Mouse (Mus musculus) thymus, postnatal 0 days (tissue): ENCODE results near the gene Cyp2s1. TPM values are rescaled to one million over a fixed set of nuclear protein-coding genes. Genes with fewer than 3 reads are reported as not detected.
"Not testable (repeated sequence)": the region's sequence is repeated elsewhere in the genome, so short reads cannot be mapped to it uniquely, and the experiment has no call there.

Experiments
- DNase-seq: peaks from one replicate; pipeline ENCODE4 v3.0.0-alpha.2; 2015; ENCODE audit warnings: low spot score
- polyA plus RNA-seq: library from polyadenylated mRNA; unstranded; fragments of >200 nt; fragmentation: Nextera tagmentation; extraction: Ambion mirVana; gene quantifications from 2 replicates; pipeline ENCODE4 v1.2.1, GENCODE M21; 2015

The Cyp2s1 gene
- polyA plus RNA-seq, 1 experiment from 2014 or later: 0.51 TPM

DNA sequence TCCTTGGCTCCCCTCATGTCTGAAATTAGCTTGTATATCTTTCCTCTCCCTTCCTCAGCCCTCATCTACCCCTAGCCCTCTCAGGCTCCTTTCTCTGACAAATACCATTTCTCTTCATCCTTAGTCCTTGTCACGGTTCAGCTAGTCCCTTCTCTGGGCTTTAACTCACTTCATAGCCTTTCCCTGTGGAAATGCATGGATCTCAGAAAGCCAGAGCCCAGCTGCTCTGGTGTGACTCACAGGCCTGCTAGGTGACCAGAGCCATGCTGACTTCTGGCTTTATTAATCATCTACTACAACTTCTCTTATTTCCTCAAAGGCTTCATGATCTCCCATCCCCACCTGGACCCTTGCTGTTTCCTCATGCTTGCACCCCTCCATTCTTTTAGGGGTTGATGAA lies 4.5 kb downstream of the Cyp2s1 start:
- DNase-seq: no peak

DNA sequence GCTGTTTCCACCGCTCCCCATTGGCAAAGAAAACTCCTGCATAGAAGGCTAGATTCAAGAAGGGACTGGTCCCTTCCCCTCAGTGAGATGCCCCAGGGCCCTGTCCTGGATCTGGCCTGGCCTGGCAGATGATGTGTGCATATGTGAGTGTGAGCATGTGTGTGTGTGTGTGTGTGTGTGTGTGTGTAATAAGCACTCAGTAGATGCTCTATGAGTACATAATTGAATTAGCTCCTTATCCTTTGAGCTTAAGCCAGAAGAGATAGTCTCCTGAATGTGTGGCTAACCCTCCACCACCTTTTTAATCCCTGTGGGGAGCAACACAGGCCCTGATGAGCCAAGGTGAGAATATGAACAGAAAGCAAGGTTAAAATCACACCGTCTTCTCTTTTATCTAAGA lies 5.0 kb downstream of the Cyp2s1 start:
- no peak for DNase-seq

DNA sequence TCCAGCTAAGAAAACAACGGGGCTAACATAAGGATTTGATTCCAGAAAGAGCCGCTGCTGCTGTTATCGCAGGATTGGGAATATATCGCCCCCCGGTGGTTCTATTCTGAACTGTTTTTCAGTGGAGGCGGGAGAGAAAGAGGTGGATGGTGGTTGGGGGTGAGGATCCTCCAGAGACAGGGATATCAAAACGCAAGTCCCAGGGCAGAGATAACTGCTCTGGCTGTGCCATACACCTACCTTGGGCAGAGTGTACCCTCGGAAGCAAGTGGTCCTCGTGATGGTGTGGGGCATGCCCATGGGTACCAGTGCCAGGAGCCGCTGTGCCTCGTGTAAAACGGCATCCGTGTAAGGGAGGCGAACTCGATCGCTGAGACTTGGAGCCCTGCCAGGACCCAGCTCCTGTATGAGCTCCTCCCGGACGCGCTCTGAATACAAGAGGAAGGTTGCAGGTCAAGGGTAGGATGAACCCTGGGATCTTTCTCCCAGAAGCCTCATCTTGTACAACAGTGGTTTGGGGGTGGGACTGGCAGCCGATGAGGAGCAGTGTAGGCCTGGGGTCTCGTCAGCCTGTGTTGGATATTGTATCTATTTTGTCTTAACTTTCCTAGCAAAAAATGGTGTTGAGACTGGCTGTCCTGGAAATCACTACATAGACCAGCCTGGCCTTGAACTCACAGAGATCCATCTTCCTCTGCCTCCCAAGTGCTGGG lies 10.9 kb downstream of the Cyp2s1 start:
- peak; percentile 74 for DNase-seq

DNA sequence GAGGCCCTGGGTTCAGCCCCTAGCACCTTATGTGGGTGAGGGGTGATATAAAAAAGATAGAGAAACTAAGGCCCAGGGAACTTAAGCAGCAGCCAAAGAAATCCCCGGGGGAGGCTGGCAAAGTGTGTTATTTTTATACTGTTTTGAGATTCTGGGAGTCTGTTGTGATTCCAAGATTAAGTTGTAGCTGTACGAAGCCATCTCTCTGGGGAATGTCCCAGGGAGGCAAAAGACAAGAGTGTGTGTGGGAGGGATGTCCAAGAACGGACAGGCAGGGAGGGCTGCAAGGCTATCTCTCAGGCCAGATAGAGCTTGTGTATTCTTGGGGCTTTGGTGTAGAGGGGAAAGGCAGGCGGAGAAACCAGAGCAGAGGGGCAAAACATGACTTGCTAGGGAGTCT lies 11.9 kb downstream of the Cyp2s1 start:
- no peak for DNase-seq

DNA sequence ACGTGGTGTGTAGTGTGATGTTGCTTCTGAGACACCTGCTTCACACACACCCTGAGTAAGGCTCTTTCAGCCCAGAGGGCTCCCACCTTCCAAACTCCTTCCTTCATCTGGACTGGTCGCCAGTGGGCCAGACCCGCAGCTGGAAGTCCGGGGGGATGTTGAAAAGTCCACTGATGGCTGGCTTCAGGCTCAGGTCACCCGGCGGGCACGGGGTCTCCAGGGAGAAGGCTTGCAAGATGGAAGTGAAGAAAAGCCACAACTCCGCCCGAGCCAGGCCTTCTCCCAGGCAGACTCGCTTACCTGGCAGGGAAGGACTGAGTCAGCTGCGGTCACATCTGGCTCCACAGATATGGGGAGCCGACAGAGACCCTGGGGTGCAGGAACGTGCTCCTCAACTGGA lies 13.3 kb downstream of the Cyp2s1 start:
- no peak for DNase-seq

DNA sequence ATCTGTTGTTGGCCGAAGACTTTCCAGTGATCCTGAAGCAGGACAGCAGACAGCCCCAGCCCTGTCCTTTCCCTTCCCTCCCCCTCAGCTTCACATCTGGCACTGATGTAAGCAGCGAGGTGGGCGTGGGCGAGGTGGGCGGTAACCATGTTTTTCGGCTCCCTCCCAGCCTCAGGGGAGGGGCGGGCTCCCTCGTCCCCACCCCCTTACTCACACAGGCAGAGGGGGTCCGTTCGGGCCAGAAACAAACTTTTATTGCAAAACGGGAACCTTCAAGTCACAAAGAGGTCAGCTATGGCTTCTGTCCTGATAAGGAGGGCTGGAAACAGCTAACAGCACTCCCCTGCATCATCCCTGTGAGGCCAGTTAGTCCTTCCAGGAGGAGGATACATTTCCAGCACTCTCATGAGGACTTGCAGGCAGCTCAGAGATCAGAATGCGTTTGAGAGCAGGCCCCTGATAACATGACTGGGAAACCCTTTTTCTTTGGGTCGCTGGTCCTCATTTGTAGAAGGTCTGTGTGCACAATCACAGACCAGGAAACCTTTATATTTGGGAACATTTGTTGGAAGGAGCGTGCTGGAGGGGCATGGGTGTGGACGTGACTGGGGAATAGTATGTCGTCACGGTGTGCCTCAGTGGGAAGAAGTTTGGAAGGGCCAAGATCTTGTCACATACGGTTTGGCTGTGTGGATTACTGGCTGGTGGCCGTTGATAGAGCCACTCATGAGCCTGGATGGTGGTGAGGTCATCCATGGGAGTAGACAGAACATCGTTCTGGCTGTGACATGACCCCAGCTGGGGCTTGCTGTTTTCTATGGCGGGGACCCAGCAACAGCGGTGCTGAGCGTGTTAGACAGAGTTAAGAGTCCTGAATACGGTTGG lies 14.2 kb downstream of the Cyp2s1 start:
- no peak for DNase-seq

DNA sequence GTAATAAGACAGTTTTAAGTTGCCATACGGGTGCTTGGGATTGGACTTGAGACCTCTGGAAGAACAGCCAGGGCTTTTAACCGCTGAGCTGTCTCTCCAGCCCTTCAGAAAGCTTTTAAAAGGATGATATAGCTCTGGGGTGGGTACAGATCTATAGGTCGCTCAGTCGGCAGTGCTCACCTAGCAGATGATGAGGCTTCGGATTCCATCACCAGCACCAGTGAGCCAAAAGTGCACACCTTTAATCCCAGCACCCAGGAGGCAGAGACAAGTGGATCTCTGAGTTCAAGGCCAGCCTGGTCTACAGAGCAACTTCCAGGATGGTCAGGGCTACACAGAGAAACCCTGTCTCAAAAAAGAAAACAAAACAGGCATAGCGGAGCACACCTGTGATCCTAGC lies 15.7 kb downstream of the Cyp2s1 start:
- no peak for DNase-seq

DNA sequence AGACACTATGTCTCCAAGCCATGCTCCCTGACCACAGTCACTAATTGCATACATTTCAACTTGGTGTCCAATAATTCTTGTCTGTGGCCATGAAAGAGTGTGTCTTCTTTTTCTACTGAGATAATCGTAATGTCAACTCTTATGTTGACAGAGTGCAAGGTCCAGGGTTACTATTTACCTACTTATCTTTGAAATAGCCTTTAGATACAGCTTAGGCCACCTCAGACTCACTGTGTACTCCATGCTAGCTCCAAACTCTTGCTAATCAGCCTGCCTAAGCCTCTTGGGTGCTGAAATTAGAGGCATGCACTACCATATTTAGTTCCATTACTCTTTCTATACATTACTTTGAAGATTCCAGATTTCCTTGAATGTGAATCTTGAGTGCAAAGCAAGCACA lies 17.3 kb downstream of the Cyp2s1 start:
- DNase-seq: no peak

DNA sequence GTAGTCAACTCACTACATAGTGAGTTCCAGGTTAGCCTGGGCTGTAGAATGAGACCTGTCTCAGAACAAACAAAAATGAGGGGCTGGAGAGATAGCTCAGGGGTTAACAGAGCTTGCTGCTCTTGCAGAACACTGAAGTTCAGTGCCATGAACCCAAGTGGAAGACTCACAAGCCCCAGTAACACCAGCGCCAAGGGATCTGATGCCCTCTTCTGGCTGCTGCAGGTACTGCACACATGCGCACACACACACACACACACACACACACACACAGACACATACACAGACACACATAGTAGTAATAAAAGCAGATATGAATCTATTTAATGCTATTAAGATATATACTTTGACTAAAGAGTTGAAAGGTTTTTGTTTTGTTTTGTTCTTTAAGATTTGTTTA lies 18.2 kb downstream of the Cyp2s1 start:
- no peak for DNase-seq

DNA sequence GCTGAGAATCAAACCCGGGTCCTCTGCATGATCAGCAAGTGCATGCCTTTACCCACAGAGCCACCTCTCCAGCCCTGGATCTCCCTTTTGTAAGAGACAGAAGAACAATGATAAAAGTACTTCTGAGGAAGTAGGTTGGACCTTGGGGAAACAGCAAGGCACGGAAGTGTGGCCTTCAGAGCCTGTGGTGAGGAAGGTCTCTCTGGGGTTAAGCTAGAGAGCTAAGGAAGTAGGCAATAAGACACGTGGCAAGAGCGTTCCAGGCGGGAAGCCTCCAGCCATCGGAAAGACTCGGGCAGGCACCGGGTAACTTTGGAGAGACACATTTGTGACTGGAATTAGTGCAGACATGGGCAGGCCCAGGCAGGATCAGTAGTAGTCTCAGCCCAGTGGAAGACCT lies 21.9 kb downstream of the Cyp2s1 start:
- DNase-seq: no peak

DNA sequence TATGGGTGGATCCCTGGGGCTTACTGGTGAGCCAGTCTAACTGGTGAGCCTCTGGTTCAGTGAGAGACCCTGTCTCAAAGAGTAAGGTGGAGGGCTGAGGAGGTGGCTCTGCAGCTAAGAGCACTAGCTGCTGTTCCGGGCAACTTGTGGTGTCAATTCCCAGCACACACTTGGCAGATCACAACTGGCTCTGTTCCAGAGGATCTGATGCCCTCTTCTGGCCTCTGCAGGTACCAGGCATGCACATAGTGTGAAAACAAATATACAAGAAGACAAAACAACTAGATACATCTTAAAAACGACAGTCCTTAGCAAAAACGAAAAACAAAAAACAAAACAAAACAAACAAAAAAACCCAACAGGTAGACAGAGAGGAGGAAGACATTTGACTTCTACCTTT lies 23.0 kb downstream of the Cyp2s1 start:
- DNase-seq: no peak

DNA sequence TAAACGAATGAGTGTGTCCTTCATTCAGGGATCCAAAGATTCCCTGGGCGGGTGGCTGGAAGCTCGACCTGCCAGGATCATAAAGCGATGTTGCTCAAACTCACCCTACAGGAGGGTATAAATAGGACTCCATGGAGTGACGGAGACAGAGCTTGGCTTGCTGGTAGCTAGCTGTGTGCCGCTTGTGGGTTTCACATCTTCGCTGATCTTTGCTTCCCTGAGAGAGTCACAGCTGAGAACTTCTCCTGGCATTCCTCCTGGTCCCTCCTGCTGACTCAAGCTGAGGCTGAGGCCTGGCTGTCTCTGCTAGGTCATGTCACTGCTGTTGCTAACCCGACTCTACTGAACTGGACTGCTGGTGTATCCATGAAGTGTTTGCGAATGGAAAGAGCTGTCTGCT lies 23.7 kb downstream of the Cyp2s1 start:
- not testable (repeated sequence) for DNase-seq

DNA sequence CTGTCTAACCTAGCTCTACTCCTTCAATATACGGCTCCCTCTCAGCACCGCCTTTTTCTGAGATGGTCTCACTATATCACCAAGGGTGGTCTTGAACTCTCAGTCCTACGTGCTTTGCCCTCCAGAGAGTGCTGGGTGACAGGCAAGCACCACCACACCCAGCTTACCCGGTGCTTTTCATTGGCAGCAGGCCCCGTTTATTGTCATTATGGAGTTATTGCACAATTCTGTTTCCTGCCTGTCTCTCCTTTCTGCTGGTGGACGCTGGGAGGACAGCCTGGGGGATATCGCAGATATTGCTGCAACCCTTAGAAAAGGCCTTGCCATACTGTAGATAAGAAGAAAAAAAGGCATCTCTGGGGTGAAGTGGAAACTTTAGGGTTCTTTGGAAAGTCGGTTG lies 26.1 kb downstream of the Cyp2s1 start:
- DNase-seq: no peak

DNA sequence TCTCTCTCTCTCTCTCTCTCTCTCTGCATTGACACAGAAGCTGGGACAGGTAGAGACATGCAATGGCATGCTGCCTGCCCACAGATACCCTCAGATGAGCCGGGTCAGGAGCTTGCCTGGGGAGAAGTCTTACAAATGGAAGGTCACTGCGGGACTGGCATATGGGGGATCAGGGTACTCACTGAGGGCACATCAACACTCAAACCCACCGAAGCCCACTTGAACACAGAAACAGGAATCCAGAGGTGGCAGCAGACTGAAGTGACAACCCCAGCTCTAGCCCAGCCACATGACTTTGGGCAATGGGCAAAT lies 27.6 kb downstream of the Cyp2s1 start:
- DNase-seq: no peak

DNA sequence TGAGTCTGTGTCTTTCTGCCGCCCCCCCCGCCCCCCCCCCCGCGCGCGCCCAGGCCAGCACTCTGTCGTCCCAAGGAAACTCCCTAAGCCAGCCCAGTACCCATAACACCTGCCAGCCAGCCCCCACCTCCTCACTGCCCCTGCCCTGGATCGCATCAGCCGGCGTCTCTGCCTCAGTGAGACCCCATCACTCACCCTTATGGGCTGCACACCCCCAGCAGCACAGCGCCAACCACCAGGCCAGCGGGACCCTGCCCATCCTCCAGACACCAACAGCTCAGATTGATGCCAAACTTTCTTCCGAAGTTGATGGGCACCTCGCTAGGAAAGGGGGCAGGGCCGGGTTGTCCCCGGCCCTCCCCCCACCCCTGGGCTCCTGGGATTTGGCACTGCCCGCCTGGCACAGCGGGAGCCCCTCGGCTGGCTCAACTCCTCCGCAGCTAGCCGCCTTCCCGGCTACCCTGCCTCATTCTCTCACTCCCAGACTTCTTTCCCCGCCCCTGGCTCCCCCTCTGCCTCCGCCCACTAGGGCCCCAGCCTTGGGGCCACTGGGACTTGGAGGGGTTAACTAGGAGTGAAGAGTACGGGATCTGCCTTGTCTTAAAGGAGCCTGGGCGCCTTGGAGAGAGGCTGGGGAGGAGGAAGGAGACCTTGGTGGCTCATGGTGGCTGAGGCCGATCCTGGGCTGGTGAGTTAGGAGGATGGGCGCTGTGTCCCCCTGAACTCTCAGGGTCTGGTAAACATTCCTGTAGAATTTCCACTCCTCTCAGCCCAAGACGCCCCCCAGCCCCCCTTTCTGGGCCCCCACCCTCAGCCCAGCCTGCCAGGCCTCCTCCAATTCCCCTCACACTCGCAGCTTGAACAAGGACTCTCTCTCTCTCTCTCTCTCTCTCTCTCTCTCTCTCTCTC lies 28.2 kb downstream of the Cyp2s1 start, which contains the start of gene Axl:
Axl (minus strand) TSS at position 486 of the 909 bp plus-strand sequence.
- DNase-seq: no peak

DNA sequence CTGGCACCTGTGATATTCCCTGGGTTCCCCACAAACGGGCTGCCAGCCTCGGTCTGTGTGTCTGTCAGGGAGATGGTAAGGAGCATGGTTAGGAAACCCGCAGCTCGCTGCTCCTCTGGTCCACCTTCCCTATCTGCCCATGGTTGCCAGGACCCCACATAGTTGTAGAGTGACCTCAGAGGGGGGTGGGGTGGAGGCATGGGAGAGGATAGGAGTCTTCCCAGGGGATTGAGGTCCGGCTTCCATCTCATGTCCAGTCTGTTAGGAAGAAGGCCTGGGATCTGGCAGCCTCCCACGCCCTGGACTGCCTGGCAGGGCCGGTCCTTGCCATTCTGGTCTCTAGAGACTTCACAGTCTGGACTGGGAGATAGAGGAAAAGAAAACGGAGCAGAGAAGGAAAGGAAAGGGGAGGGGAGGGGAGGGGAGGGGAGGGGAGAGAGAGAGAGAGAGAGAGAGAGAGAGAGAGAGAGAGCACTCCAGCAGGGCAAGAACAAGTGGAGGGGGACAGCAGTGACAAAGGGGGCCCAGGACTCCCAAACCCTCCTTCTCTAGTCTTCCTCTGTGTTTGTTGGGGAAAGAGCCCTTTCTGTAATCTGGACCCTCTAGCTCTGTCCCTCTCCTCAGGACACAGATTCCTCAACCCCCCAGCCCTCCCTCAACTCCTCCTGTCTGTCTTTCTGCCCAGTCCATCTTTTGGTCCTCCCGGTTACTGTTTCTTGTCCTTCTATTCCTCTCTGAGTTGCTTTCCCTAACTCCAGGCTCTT lies 29.1 kb downstream of the Cyp2s1 start:
- no peak for DNase-seq

DNA sequence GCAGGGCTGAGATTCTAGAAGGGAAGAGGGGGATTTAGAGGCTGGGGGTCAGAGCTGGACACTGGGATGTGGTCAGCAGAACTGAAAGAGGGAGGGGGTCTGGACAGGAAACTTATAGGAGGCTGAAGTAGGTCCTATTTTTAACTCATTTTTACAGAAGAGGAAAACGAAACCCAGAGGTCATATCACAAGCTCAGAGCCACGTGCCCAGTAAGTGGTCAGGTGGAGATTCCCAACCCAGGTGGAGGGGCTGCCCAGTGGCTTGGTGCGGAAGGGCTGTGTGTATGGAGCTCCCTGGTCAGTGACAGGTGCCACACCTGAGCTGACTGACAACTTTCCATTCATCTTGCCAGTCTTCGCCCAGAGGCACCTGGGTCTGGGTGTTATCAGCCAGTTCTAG lies 29.7 kb downstream of the Cyp2s1 start:
- no peak for DNase-seq

DNA sequence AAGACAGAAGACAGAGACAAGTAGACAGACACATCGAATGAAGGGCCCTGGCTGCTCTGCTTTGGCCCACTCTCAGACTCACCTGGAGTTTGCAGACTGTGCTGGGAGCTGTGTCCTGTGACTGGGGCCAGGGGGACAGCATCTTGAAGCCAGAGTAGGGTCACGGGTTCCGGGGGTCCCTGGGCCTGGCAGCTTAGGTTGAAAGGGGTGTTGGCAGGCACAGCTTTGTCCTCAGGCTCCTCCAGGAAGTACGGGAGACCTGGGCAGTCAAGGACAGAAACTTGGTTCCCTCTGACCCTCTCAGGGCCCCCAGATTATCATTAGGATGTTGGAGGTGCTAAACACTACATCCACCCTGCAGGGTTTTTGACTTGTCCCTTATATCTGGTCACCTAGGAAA lies 31.0 kb downstream of the Cyp2s1 start:
- DNase-seq: no peak

DNA sequence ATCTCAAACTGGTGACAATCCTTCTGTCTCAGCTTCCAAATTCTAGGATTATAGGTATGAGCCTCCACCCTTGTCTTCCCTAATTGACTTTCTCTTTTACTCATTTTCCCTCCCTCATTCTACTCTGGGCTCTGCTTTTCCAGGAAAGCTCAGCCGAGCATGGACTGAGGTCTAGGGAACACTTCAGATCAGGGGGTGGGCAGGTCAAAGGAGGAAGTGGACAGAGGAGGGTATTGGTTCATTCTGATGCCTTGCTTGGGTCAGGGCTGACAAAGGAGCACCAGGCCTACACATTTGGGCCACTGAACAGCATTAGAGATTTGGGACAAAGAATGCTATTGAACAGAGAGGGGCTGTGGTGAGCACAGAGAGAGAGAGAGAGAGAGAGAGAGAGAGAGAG lies 31.9 kb downstream of the Cyp2s1 start:
- DNase-seq: no peak

DNA sequence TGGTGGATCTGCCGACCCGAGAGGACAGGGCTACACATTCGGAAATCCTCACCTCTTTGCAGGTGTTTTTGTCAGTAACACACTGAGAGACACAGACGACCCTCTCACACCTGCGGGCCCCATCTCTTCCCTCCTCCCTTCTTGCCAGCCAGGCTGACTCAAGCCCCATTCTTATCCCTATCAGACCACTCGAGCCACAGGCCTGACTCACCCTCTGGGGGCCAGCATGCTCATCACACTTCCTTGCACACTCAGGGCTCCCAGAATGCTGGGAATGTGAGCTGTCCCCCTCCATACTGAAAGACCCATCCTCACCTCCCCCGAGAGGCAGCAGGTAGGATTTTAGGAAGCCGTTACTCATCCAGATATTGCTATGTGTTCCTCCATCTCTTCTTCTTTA lies 33.0 kb downstream of the Cyp2s1 start:
- DNase-seq: no peak

DNA sequence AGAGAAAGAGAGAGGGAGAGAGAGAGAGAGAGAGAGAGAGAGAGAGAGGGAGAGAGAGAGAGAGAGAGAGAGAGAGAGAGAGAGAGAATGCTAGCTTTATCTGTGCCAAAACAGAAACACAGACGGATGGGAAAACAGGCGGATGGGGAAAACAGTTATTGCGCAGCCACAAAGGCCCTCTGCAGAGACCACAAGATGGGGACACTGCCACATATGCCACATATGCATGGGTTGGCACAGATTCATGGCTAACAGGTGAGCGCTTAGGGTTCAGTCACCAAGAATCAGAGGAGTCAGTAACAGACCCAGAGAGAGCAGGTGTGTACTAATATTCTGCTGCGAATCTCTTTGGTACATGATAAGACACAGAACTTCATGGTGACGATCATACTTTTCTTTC lies 34.0 kb downstream of the Cyp2s1 start:
- peak; percentile 23 for DNase-seq
